Mouse (Mus musculus) hindbrain, embryonic 12.5 days (tissue): ENCODE data around the gene Olfr1415. TPM values are rescaled to one million over a fixed set of nuclear protein-coding genes. Genes with fewer than 3 reads are reported as not detected.
"Not testable (repeated sequence)": the region's sequence is repeated elsewhere in the genome, so short reads cannot be mapped to it uniquely, and the experiment has no call there.

Source experiments
- ATAC-seq: fragments of 200-750 bp; cut with Nextera tagmentation; 2 replicates; pipeline ENCODE4 v1.8.0; 2017; ENCODE audit warnings: moderate TSS enrichment; ENCODE audit not compliant: low FRiP score
- H3K27ac ChIP-seq: fragments of 300-500 bp; sonication (generic); 2 replicates; pipeline ENCODE4 v1.5.1; 2016; ENCODE audit warnings: mild to moderate bottlenecking
- H3K27me3 ChIP-seq: fragments of 300-500 bp; sonication (generic); 2 replicates; pipeline ENCODE4 v1.6.1; 2016; ENCODE audit warnings: mild to moderate bottlenecking
- H3K36me3 ChIP-seq: fragments of 300-500 bp; sonication (generic); 2 replicates; pipeline ENCODE4 v1.6.1; 2016; ENCODE audit warnings: mild to moderate bottlenecking
- H3K4me1 ChIP-seq: fragments of 300-500 bp; sonication (generic); 2 replicates; pipeline ENCODE4 v1.6.1; 2016
- H3K4me2 ChIP-seq: fragments of 300-500 bp; sonication (generic); replicated peaks from 2 replicates; pipeline ENCODE4 v1.6.1; 2016; ENCODE audit warnings: mild to moderate bottlenecking
- H3K4me3 ChIP-seq: fragments of 300-500 bp; sonication (generic); 2 replicates; pipeline ENCODE4 v1.5.1; 2016; ENCODE audit warnings: mild to moderate bottlenecking
- H3K9ac ChIP-seq: fragments of 300-500 bp; sonication (generic); 2 replicates; pipeline ENCODE4 v1.6.1; 2016; ENCODE audit warnings: mild to moderate bottlenecking, moderate library complexity
- H3K9me3 ChIP-seq: fragments of 300-500 bp; sonication (generic); replicated peaks from 2 replicates; pipeline ENCODE4 v1.6.1; 2016; ENCODE audit warnings: mild to moderate bottlenecking
- WGBS: fragments of 180-500 bp; shearing (Covaris S2); methylation state at CpG from one replicate; pipeline ENCODE4 v1.1.7; 2016; 5-methylcytosine and 5-hydroxymethylcytosine counted together
- polyA plus RNA-seq: library from polyadenylated mRNA; unstranded; fragments of >200 nt; fragmentation: Nextera tagmentation; extraction: Ambion mirVana; gene quantifications from 2 replicates; pipeline ENCODE4 v1.2.1, GENCODE M21; 2016

Olfr1415 gene
- polyA plus RNA-seq, result not detected in 2 replicates

DNA sequence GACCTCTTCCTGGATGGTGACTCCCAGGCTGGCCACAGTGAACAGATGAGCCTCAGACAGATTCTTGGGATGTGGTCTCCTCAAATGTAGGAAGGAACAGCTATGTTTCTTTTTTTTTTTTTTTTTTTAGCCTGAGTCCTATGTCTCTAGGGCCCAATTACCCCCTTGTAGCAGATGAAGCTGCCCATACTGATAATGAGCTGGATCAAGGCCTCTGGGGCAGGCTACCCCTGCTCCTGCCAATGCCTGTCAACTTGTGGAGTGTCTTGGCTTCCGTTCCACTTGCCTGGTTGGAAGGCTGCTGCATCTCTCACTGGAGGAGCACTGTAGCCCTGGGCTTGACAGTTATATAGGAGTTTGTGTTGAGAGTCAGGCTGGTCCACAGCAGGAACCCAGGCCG, at the start of gene Olfr1415:
Olfr1415 (minus strand) TSS at position 101 of the 400 bp plus-strand sequence.
- Histone ChIP-seq H3K9me3 (0 out of 2 replicates have a peak, but pooled peaks cover 4% of the 10 kb centered on the region), H3K4me3 (no peak within 1 kb of the TSS), H3K27ac (no peak within 1 kb of the TSS), H3K36me3 (no peaks in the 10 kb centered on the region), H3K4me2 (no peak within 1 kb of the TSS), H3K27me3 (no peaks in the 10 kb centered on the region), H3K4me1 (no peaks in the 10 kb centered on the region), H3K9ac (no peak within 1 kb of the TSS)
- WGBS, result 85% methylated on average over 2 of the region's 2 CpGs
- ATAC-seq, result no peak

DNA sequence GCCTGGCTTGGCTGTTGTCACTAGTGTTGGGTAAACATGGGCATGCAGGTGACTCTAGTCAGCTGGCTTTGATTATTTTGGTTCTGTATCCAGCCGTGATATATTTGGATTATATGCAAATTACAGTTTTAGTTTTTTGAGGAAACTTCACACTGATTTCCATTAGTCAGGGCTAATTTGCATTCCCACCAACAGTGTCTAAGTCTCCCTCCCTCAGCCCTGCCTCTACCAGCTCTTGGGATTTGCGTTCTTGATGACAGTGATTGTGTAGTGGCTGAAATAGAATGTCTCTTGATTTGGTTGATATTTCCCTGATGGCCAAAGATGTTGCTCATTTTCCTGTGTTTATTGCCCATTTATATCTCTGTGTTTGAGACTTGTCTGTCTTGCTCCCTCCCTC, 43.2 kb upstream of the Olfr1415 start:
- 54% methylated on average over 2 of the region's 2 CpGs for WGBS
- H3K4me3 ChIP-seq, result no peak overlapping the region
- H3K4me2 ChIP-seq, result no peak overlapping the region
- no peak overlapping the region for H3K27ac ChIP-seq
- H3K4me1 ChIP-seq, result no peaks in the 10 kb centered on the region
- no peak for ATAC-seq
- no peak overlapping the region for H3K9ac ChIP-seq
- no peaks in the 10 kb centered on the region for H3K36me3 ChIP-seq
- no peaks in the 10 kb centered on the region for H3K27me3 ChIP-seq
- H3K9me3 ChIP-seq, result no peaks in the 10 kb centered on the region

DNA sequence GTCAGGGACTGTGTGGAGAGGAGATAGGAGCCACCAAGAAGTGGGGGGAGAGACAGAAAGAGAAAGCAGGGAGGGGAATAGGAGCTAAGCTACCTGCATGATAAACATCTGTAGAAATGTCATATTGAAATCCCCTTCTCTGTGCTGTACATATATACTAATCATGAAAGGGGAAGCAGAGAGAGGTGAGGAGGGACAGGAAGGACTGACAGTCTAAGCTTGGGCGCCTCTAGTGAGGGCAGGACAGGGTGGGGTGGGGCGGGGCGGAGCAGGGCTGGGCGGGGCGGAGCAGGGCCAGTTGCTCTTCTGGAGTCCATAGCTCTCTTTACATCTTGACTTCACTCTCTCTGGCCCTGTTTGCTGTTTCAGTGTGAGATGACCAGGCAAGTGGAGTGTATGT, 41.1 kb upstream of the Olfr1415 start:
- Histone ChIP-seq H3K4me2 (no peak overlapping the region), H3K9me3 (no peaks in the 10 kb centered on the region), H3K4me1 (no peaks in the 10 kb centered on the region), H3K36me3 (no peaks in the 10 kb centered on the region), H3K27ac (no peak overlapping the region), H3K4me3 (no peak overlapping the region), H3K9ac (no peak overlapping the region), H3K27me3 (no peaks in the 10 kb centered on the region)
- 43% methylated on average over 5 of the region's 5 CpGs for WGBS
- ATAC-seq, result no peak

DNA sequence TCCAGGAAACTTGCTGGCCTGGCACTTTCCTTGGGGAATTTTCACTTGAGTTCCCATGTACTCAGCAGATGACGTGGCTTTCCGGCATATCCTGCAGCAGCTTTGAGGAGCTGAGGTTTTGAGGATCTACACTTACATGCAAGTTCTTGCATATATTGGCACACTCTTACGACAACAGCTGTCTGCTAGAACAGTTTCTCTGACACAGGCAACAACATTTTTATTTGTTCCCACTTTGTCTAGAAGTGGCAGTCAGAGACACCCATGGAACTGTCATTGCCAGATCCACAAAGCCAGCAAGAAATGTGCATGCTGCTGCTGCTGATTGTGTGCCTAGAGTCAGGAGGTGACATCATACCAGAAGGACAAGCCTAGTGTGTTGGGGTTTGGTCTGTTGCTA, 27.9 kb upstream of the Olfr1415 start:
- no peak overlapping the region for H3K27ac ChIP-seq
- ATAC-seq, result no peak
- no peaks in the 10 kb centered on the region for H3K36me3 ChIP-seq
- no peak overlapping the region for H3K4me3 ChIP-seq
- H3K4me1 ChIP-seq, result no peaks in the 10 kb centered on the region
- no peak overlapping the region for H3K9ac ChIP-seq
- no peak overlapping the region for H3K4me2 ChIP-seq
- H3K9me3 ChIP-seq, result no peaks in the 10 kb centered on the region
- WGBS, result 88% methylated on average over 3 of the region's 3 CpGs
- no peaks in the 10 kb centered on the region for H3K27me3 ChIP-seq

DNA sequence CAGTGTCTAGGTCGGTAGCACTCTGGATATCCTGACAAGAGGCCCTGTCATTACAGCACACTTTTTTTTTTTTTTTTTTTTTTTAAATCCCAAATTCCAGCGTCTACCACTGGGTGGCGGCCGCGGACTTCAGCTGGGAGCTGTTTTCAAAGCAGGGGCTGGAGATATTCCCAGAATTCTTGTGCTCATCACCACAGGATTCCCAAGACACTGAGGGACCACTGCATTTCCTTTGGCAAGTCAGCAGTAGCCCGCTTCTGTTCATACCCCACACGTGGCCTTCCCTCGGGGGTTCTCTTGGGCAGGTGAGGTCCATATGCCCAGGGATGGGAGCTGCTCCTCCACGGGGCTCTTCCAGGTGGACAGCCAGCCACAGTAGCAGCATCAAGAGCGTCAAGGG, 25.5 kb upstream of the Olfr1415 start:
- H3K4me2 ChIP-seq, result no peak overlapping the region
- 22% methylated on average over 10 of the region's 10 CpGs for WGBS
- no peaks in the 10 kb centered on the region for H3K27me3 ChIP-seq

DNA sequence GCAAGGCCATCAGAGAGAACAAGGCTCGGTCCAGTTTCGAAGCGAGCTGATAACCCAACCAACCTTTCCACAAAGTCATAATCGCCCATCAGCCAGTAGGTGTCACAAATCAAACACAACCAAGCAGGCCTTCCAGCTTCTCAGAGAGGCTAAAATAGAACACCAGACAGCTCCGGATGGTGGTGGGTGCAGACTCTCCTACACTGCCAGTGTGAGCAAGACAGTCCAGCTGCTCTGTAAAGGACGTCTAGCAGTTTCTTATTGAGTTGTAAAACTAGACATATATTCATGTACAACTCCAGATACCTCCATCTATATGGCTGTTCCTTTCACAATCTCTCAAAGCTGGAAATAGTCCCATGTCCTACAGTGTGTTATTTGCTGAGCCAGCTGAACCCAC, 23.1 kb upstream of the Olfr1415 start:
- no peak overlapping the region for H3K4me3 ChIP-seq
- no peaks in the 10 kb centered on the region for H3K9me3 ChIP-seq
- H3K27ac ChIP-seq, result no peak overlapping the region
- ATAC-seq, result no peak
- no peaks in the 10 kb centered on the region for H3K36me3 ChIP-seq
- no peaks in the 10 kb centered on the region for H3K27me3 ChIP-seq
- WGBS, result 92% methylated on average over 6 of the region's 6 CpGs
- H3K9ac ChIP-seq, result no peak overlapping the region
- no peak overlapping the region for H3K4me2 ChIP-seq
- no peaks in the 10 kb centered on the region for H3K4me1 ChIP-seq

More for the DNA sequence above, 25.5 kb upstream of the Olfr1415 start:
- no peak overlapping the region for H3K9ac ChIP-seq
- no peak overlapping the region for H3K27ac ChIP-seq
- H3K4me3 ChIP-seq, result no peak overlapping the region
- no peaks in the 10 kb centered on the region for H3K4me1 ChIP-seq
- peak; percentile 35; the same call in 1 of the 2 replicates for ATAC-seq
- no peaks in the 10 kb centered on the region for H3K36me3 ChIP-seq
- H3K9me3 ChIP-seq, result no peaks in the 10 kb centered on the region

DNA sequence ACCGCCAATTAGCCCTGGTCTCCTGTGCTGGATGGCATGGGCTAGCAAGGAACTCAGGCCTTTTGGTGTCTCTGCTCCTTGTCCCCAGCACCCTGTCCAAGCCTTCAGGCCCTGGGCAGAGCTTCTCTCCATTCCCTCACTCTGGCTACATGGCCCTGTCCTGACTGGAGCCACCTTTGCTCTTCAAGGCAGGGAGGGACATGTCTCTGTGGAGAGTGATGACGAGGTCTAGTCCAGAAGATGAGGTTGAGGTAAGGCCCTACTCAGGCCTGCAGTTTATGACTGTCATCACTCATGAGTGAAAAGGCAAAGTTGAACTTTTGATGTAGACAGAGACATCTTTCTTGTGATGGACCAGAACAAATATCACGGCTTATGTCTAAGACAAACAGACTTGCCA, 22.7 kb upstream of the Olfr1415 start, which contains the start of gene Olfr1414:
Olfr1414 (minus strand) TSS at position 101 of the 400 bp plus-strand sequence.
- no peak within 1 kb of the TSS for H3K4me2 ChIP-seq
- 85% methylated on average over 3 of the region's 3 CpGs for WGBS

DNA sequence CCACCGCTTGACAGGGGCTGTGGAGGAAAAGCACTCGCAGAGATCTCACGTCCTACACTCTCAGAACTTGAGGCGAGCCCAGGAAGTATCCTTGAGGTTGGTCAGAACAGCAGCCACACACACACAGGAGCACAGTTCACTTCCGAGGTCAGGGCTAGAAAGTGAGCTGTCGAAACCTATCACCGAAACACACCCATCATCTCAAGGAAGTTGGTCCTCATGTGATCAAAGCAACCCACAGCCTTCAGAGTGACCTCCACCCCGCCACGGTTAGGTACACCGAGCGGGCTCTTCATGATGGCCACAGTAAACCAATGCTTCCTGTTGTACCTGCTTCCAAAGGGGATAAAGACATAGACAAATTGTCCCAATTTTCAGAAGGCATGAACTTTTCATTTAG, 19.5 kb upstream of the Olfr1415 start:
- Histone ChIP-seq H3K36me3 (no peaks in the 10 kb centered on the region), H3K27me3 (no peaks in the 10 kb centered on the region), H3K27ac (no peak overlapping the region), H3K4me2 (no peak overlapping the region), H3K9ac (no peak overlapping the region), H3K9me3 (no peaks in the 10 kb centered on the region), H3K4me3 (no peak overlapping the region), H3K4me1 (no peaks in the 10 kb centered on the region)
- 85% methylated on average over 11 of the region's 11 CpGs for WGBS
- no peak for ATAC-seq

More for the DNA sequence above, 22.7 kb upstream of the Olfr1415 start, which contains the start of gene Olfr1414:
- H3K27me3 ChIP-seq, result no peaks in the 10 kb centered on the region
- ATAC-seq, result no peak
- no peak within 1 kb of the TSS for H3K9ac ChIP-seq
- H3K27ac ChIP-seq, result no peak within 1 kb of the TSS
- H3K36me3 ChIP-seq, result no peaks in the 10 kb centered on the region
- no peak within 1 kb of the TSS for H3K4me3 ChIP-seq
- no peaks in the 10 kb centered on the region for H3K4me1 ChIP-seq
- no peaks in the 10 kb centered on the region for H3K9me3 ChIP-seq

DNA sequence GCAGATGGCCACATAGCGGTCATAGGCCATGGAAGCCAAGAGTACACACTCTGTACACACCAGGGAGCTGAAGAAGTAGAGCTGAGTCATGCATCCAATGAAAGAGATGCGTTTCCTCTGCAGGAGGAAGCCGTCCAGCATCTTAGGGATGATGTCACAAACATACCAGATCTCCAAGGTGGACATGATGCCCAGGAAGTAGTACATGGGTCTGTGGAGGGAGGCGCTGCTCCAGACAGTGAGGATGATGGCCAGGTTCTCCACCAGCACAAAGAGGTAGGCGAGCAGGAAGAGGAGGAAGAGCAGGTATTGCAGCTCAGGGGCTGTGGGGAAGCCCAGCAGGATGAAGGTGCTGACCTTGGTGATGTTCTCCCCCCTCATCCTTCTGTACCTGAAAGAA, 15.7 kb upstream of the Olfr1415 start:
- WGBS, result 81% methylated on average over 5 of the region's 5 CpGs
- not testable (repeated sequence) for H3K4me3 ChIP-seq, H3K4me2 ChIP-seq, H3K4me1 ChIP-seq, H3K9ac ChIP-seq, ATAC-seq, H3K27me3 ChIP-seq, H3K9me3 ChIP-seq, H3K27ac ChIP-seq, H3K36me3 ChIP-seq

DNA sequence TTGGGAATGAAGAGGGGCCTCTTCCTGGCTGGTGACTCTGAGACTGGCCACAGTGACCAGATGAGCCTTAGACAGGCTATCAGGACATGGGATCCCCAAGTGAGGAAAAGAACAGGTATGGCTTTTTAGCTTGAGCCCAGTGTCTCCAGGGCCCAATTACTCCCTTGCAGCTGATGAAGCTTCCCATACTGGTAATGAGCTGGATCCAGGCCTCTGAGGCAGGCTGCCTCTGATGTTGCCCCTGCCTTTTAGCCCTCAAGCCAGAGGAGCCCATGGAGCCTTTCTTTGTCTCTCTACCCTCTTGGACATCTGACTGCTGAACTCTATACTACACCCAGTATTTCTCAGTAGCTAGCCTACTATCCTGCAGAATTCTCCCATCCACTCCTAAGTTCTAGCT, 10.9 kb downstream of the Olfr1415 start, which contains the start of gene Olfr1416:
Olfr1416 (minus strand) TSS at position 101 of the 400 bp plus-strand sequence.
- H3K4me3 ChIP-seq, result no peak within 1 kb of the TSS
- no peak within 1 kb of the TSS for H3K27ac ChIP-seq
- 0 out of 2 replicates have a peak, but pooled peaks cover 2% of the 10 kb centered on the region for H3K27me3 ChIP-seq
- H3K4me2 ChIP-seq, result no peak within 1 kb of the TSS
- H3K9ac ChIP-seq, result no peak within 1 kb of the TSS
- H3K9me3 ChIP-seq, result peaks cover 8% of the 10 kb centered on the region
- H3K36me3 ChIP-seq, result no peaks in the 10 kb centered on the region
- no peak for ATAC-seq
- no peaks in the 10 kb centered on the region for H3K4me1 ChIP-seq

DNA sequence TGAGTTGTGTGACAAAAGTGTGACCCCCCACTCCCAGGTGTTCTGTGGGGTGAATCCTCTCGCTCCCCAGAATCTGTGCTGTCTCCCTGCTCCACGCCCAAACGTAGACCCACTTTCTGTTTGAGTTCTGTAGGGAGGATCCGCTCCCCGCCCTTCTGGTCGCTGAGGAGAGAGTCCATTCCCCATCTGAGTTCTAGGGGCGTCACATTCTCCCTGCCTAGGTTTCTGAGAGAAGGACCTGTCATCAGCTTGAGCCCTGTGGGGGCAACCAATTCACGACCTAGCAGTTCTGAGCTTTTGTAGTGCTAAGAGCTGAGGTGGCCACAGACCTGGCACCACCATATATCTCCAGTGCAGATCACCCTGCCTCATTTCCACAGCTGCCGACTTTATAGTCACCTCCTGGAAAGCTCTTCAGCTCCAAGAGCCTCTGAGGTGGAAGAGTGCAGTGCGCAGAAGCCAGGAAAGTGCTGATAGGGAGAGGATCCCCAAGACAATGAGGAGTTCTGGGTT, 21.8 kb downstream of the Olfr1415 start:
- Histone ChIP-seq H3K27me3 (peaks cover 3% of the 10 kb centered on the region), H3K36me3 (peaks cover 18% of the 10 kb centered on the region), H3K4me3 (peak overlapping the region; percentile 97), H3K27ac (no peak overlapping the region), H3K4me2 (peak overlapping the region; percentile 76), H3K9ac (peak overlapping the region; percentile 51), H3K4me1 (peaks cover 9% of the 10 kb centered on the region), H3K9me3 (no peaks in the 10 kb centered on the region)
- 6% methylated on average over 10 of the region's 10 CpGs for WGBS
- no peak; the same call in 1 of the 2 replicates for ATAC-seq

DNA sequence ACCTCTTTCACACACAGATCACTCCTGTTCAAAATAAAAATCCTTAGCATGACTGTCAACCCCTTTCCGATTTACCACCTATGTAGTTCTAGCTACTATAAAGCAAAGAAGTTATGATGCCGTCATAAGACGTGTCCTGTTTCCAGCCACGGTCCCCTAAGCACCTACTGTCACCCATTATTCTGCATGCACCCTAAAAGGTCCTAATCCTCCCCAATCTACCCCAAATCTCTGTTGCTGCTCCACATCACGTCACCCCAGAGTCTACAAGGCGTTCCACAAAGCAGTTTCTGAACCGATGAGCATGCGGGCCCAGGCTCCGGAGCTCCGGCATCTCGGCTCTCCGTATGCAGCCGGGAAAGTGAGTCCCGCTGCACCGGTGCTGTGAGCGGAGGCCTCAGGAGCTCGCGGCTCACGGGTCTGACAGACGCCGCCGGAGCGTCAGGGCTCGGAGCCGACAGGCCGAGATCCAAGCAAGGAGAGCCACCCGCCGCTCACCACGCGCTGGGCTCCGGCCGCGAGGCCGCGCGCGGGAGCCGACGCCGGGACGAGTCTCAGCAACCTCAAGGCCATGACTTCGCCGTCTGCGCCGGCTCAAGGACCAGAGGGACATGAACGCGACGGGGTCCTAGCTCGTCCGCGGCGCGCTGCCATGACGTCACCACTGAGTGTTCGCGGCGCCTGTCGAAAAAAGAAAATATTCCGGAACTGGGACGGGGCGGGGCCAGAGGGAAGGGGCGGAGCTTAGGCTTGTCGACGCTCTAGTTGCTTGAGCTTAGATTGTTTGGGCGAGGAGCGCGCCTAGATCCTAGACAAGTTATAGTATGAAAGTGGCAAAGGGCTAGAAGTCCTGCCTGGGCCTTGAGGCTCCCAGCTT, 22.5 kb downstream of the Olfr1415 start, which contains the start of gene Ndufa10:
Ndufa10 (minus strand) TSS at position 696 of the 877 bp plus-strand sequence.
- no peaks in the 10 kb centered on the region for H3K9me3 ChIP-seq
- peak; percentile 94 for ATAC-seq
- peaks cover 9% of the 10 kb centered on the region for H3K4me1 ChIP-seq
- peaks cover 25% of the 10 kb centered on the region for H3K36me3 ChIP-seq
- H3K4me2 ChIP-seq, result peak within 1 kb of the TSS; percentile 76
- H3K27ac ChIP-seq, result peak within 1 kb of the TSS; percentile 74
- peaks cover 3% of the 10 kb centered on the region for H3K27me3 ChIP-seq
- H3K9ac ChIP-seq, result peak within 1 kb of the TSS; percentile 97
- WGBS, result 1% methylated on average over 67 of the region's 67 CpGs
- peak within 1 kb of the TSS; percentile 97 for H3K4me3 ChIP-seq
